Comparison of ENCODE assay signal across 16 mouse cellular contexts in genomic region chr12:31172451-31173318, GRCm38 (mm10).
DNase-seq lines count a peak whose midpoint lies in the region; ATAC-seq and TF ChIP-seq lines count a peak whose summit lies in the region.
"Had no signal": no experiment of that assay in that cellular context is flagged by ENCODE, and none has a peak within 500 bp of the region (broad histone marks: within the 10 kb centered on the region; RNA-seq: fewer than 3 reads in every experiment).

No protein-coding gene starts in this region.

- peak; percentile 91 for DNase-seq in heart, adult 11 months
- DNase-seq in heart, adult 8-10 months (ENCODE audit: low spot score), result no peak
- peak; percentile 42 for DNase-seq in liver, adult 2 months (ENCODE audit: extremely low read depth, low read depth, low spot score)
- no peak for DNase-seq in liver, embryonic 11.5 days (ENCODE audit: low spot score)
- peak; percentile 29 for DNase-seq in 3T3-L1 (ENCODE audit: low read depth, low spot score)
- peak; percentile 80 for DNase-seq in fat pad, adult 2 months (ENCODE audit: extremely low read depth, low read depth, low spot score)
- DNase-seq in thymus, adult 2 months, result no peak
- DNase-seq in cerebellum, adult 11 months, result no peak
- DNase-seq: cerebellum, adult 2 months; heart, adult 2 months had no signal

- no peak overlapping the region for H3K4me2 ChIP-seq in liver, embryonic 11.5 days
- H3K4me2 ChIP-seq: embryonic facial prominence, embryonic 12.5 days; hindbrain, embryonic 14.5 days; intestine, embryonic 15.5 days; liver, embryonic 12.5 days; midbrain, embryonic 15.5 days had no signal

- H3K36me3 ChIP-seq in liver, adult 2 months (ENCODE audit: control insufficient read depth, insufficient read depth, low read length), result no peaks in the 10 kb centered on the region
- H3K36me3 ChIP-seq in liver, embryonic 11.5 days (ENCODE audit: control insufficient read depth, insufficient read depth, low read length), result no peaks in the 10 kb centered on the region
- no peaks in the 10 kb centered on the region for H3K36me3 ChIP-seq in thymus, adult 2 months (ENCODE audit: control insufficient read depth, insufficient read depth, low read length)
- H3K36me3 ChIP-seq: embryonic facial prominence, embryonic 12.5 days; forebrain, embryonic 10.5 days; intestine, embryonic 15.5 days; liver, embryonic 12.5 days; midbrain, embryonic 15.5 days had no signal

- H3K9me3 ChIP-seq in liver, embryonic 11.5 days (ENCODE audit: control insufficient read depth, low read length), result no peaks in the 10 kb centered on the region
- H3K9me3 ChIP-seq: embryonic facial prominence, embryonic 12.5 days; forebrain, embryonic 10.5 days; intestine, embryonic 15.5 days; liver, embryonic 12.5 days; midbrain, embryonic 15.5 days had no signal

- no peak overlapping the region for H3K9ac ChIP-seq in liver, adult 2 months (ENCODE audit: low read depth, low read length)
- H3K9ac ChIP-seq in liver, embryonic 11.5 days (ENCODE audit: low read depth, low read length), result no peak overlapping the region
- H3K9ac ChIP-seq: embryonic facial prominence, embryonic 12.5 days; hindbrain, embryonic 14.5 days; intestine, embryonic 15.5 days; liver, embryonic 12.5 days; midbrain, embryonic 15.5 days had no signal

- no peaks in the 10 kb centered on the region; the same call in 1 of the 2 replicates for H3K4me1 ChIP-seq in liver, adult 2 months (ENCODE audit: control insufficient read depth, insufficient read depth, low read length)
- H3K4me1 ChIP-seq in liver, embryonic 11.5 days (replicated peaks; ENCODE audit: control insufficient read depth, insufficient read depth, low read length), result no peaks in the 10 kb centered on the region
- no peaks in the 10 kb centered on the region for H3K4me1 ChIP-seq in thymus, adult 2 months (replicated peaks; ENCODE audit: control insufficient read depth, insufficient read depth, low read length)
- H3K4me1 ChIP-seq: forebrain, embryonic 10.5 days; liver, embryonic 12.5 days; midbrain, embryonic 15.5 days had no signal

- 56% methylated on average over 4 of the region's 4 CpGs for WGBS in liver, adult 2 months
- WGBS in liver, embryonic 11.5 days, result 75% methylated on average over 4 of the region's 4 CpGs
- 82% methylated on average over 4 of the region's 4 CpGs for WGBS in thymus, adult 2 months

- TF ChIP-seq CTCF in liver, adult 2 months (IDR thresholded peaks at IDR 0.05; ENCODE audit: low read depth, low read length), result no peak
- TF ChIP-seq CTCF in thymus, adult 2 months (IDR thresholded peaks at IDR 0.05; ENCODE audit: borderline replicate concordance, control insufficient read depth, extremely low read depth, insufficient read depth, low read length, poor library complexity), result no peak

- H3K79me2 ChIP-seq in liver, adult 2 months (ENCODE audit: control insufficient read depth, insufficient read depth, low read length), result no peaks in the 10 kb centered on the region

- no peak overlapping the region for H3K4me3 ChIP-seq in liver, adult 2 months (ENCODE audit: insufficient read depth, low read depth, low read length)
- no peak overlapping the region for H3K4me3 ChIP-seq in liver, embryonic 11.5 days (ENCODE audit: low read depth, low read length)
- no peak overlapping the region for H3K4me3 ChIP-seq in thymus, adult 2 months (ENCODE audit: control insufficient read depth, insufficient read depth, low read length)
- H3K4me3 ChIP-seq: embryonic facial prominence, embryonic 12.5 days; forebrain, embryonic 10.5 days; heart, adult 2 months; intestine, embryonic 15.5 days; liver, embryonic 12.5 days; midbrain, embryonic 15.5 days had no signal

- H3K27ac ChIP-seq in liver, adult 2 months (replicated peaks; ENCODE audit: insufficient read depth, low read depth, low read length), result no peak overlapping the region
- H3K27ac ChIP-seq in liver, embryonic 11.5 days (ENCODE audit: low read depth, low read length), result no peak overlapping the region
- H3K27ac ChIP-seq in thymus, adult 2 months (ENCODE audit: control insufficient read depth, insufficient read depth, low read length), result no peak overlapping the region
- H3K27ac ChIP-seq: embryonic facial prominence, embryonic 12.5 days; forebrain, embryonic 10.5 days; heart, adult 2 months; hindbrain, embryonic 14.5 days; intestine, embryonic 15.5 days; liver, embryonic 12.5 days; midbrain, embryonic 15.5 days had no signal

- no peak for ATAC-seq in liver, embryonic 11.5 days (replicated peaks; ENCODE audit: low FRiP score)
- ATAC-seq: intestine, embryonic 15.5 days; liver, embryonic 12.5 days; midbrain, embryonic 15.5 days had no signal

- H3K27me3 ChIP-seq in liver, adult 2 months (ENCODE audit: control insufficient read depth, insufficient read depth, low read length), result no peaks in the 10 kb centered on the region
- no peaks in the 10 kb centered on the region for H3K27me3 ChIP-seq in liver, embryonic 11.5 days (replicated peaks; ENCODE audit: control insufficient read depth, insufficient read depth, low read length)
- no peaks in the 10 kb centered on the region for H3K27me3 ChIP-seq in thymus, adult 2 months (ENCODE audit: control insufficient read depth, insufficient read depth, low read length)
- H3K27me3 ChIP-seq: embryonic facial prominence, embryonic 12.5 days; intestine, embryonic 15.5 days; liver, embryonic 12.5 days; midbrain, embryonic 15.5 days had no signal

- TF ChIP-seq POLR2A in liver, adult 2 months (IDR thresholded peaks at IDR 0.05; ENCODE audit: extremely low read depth, insufficient read depth, low read length), result no peak
- TF ChIP-seq POLR2A in thymus, adult 2 months (IDR thresholded peaks at IDR 0.05; ENCODE audit: control insufficient read depth, extremely low read depth, insufficient read depth, low read length, poor library complexity), result no peak

Comparison
In these comparisons a context has a peak if more than half of its experiments do, and no peak if none do; other contexts are left out.
1. DNase-seq: peak in heart, adult 11 months (single experiment), liver, adult 2 months (single experiment), 3T3-L1 (single experiment) and fat pad, adult 2 months (single experiment); none in heart, adult 8-10 months (single experiment), liver, embryonic 11.5 days (single experiment), thymus, adult 2 months (single experiment) and cerebellum, adult 11 months (single experiment).